Mouse (Mus musculus) mature B cell (primary cell): ENCODE data around the gene Tyk2.

Experiments used
- in situ Hi-C: fragments of 300-500 bp; cut with MboI; formaldehyde crosslinking; loops from 2 replicates; pipeline ENCODE4 v1.14.3; 2019

Tyk2 gene

GRCm38 (mm10) chr9:21072641-21073040, 58.4 kb downstream of the Tyk2 start:
- in situ Hi-C loops: loop anchor here (5.0 kb wide), 1 partner anchor 40 kb away; the partner anchor contains the start of gene Icam5

GRCm38 (mm10) chr9:21067006-21067684, 63.9 kb downstream of the Tyk2 start, which contains the start of gene Zglp1:
Zglp1 (minus strand) TSS chr9:21067093.
- in situ Hi-C loops: no loop called here

- in situ Hi-C loops: no loop called here
These were observed 68.1 kb downstream of the Tyk2 start for GRCm38 (mm10) chr9:21062928-21063327.
